Mouse (Mus musculus) lung, postnatal 10 days (tissue): ENCODE measurements around the gene 6030445D17Rik.
A peak's percentile ranks its signal among the peaks of the same experiment; 100 is the strongest.

Experiments
- DNase-seq: peaks from one replicate; pipeline ENCODE4 v3.0.0; 2021

6030445D17Rik gene

DNA sequence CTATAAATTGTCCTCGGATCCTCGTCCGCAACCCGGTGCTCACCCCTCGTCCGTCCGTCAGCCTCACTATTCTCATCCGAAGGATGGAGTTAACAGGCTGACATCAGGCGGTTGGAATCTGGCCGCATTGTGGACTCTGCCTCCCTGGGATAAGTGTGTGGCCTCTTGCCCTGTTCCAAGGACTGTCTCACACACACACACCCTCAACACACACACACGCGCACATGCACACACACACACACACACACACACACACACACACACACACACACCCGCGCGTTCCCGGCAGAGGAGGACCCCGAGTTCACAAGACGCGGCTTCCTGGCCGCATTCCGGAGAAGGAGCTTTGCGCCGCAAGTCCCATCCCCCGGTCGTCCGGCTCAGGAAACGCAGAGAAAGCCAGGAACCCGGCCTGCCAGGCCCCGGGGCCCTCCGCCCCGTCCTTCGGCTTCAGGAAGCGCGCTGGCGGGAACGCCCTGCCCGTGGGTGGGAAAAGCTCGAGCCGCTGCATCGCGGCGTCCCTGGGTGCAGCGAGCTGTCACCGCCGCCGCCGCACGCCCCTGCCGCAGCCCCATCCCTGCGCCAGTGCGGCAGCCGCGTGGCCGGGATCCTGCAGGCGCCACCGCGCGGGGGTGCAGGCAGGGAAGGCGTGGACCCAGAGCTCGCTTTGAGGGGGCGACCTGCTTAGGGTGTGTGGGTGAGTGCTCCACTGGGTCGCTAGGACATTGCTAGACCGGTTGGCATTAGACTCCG is at the start of gene 6030445D17Rik:
6030445D17Rik (plus strand) TSS at position 165 of the 753 bp plus-strand sequence.
- DNase-seq, result peak; percentile 92

- DNase-seq, result no peak
Observed at GRCm38 (mm10) chr4:136415477-136415876, 46.6 kb upstream of the 6030445D17Rik start.

- no peak for DNase-seq
Observed at GRCm38 (mm10) chr4:136418962-136419361, 43.1 kb upstream of the 6030445D17Rik start.

DNA sequence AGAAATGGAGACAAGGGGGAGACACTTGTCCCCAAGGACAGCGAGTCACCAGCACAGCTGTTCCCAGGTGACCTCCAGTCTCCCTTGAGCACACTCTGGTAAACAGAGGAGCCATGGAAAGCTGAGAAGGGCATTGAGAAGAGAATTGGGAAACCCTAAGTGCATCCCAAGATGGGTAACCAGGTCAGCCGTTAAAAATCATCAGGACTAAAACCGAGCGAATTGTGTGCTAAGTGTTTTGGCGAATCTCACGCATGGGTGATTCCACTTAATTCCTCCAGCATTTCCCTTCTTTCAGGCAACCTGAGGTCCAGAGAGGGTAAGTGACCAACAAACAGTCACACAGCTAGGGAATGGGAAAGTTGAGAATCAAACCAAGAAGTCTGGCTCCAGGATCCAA is 42.7 kb upstream of the 6030445D17Rik start:
- no peak for DNase-seq

GRCm38 (mm10) chr4:136423224-136423623 is 38.8 kb upstream of the 6030445D17Rik start, which contains the start of gene Htr1d:
Gene Htr1d, plus strand, starts transcription at chr4:136423524.
- no peak for DNase-seq

DNA sequence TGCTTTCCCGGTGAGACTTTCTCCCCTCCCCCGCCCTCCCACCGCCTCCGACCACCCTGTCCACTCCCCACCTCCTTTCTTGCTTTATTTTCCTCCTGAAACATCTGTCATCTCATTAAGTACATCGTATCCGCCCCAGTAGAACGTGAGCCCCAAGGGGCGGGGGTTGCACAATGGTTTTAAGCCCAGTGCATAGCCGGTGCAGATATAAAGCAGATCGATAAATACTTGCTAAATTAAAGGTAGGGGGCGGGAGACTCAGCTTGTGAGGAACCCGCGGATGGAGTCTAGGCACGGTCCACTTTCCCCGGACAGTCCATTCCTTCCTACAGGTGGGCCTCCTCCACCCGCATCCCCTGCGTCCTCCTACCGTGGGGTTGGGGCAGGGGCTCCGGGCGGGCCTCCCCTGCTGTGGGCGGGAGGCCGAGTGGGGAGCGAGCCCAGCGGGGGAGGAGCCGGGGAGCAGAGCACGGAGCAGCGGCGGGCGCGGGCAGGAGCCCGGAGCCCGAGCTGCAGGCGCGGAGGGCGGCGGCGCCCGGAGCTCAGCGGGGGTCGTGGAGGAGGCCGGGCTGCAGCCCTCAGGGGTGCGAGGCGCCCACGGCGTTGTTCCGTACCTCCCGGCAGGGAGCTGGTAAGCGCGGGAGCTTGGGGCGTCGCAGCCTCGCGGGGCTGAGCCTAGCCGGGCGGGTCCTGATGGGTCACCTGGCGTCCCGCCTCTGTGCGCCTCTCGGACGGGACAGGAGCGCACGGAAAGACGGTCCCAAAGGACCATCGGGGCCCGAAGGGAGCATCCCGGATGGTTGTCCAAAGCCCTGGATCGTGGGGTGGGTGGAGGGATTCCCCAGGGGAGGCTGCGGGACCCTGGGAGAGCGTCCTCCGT is 37.7 kb upstream of the 6030445D17Rik start:
- DNase-seq, result no peak

DNA sequence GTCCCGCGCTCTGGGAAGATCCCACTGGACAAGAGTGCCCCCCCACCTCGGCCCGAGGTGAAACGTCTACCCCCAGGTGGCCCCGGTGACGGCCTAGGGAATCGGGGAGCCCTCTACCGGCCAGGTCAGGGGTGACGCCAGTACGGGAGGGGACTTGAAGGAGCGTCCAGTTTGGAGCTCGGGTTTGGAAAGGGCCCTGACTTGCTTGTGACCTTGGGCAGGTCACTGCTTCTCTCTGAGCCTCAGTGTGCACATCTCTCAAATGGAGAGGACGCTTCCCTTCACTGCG is 37.1 kb upstream of the 6030445D17Rik start:
- peak; percentile 40 for DNase-seq

GRCm38 (mm10) chr4:136430609-136431375 is 31.3 kb upstream of the 6030445D17Rik start:
- DNase-seq, result no peak

DNA sequence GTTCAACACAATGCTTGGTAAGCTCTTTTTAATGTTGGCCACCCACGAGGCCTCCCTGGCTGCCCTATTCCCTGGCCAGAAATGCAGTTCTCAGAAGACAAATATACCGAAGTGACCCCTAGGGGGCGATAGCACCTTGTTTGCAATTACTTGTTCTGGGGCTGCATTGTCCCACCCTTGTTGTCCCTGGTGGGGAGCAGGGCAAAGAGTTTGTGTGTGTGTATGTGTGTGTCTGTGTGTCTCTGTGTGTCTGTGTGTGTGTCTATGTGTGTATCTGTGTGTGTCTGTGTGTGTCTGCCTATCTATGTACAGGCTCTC is 30.7 kb upstream of the 6030445D17Rik start:
- DNase-seq, result peak; percentile 81

GRCm38 (mm10) chr4:136434029-136434428 is 28.0 kb upstream of the 6030445D17Rik start:
- no peak for DNase-seq

- no peak for DNase-seq
Observed at GRCm38 (mm10) chr4:136439106-136439505, 22.9 kb upstream of the 6030445D17Rik start.

- DNase-seq, result no peak
Observed at GRCm38 (mm10) chr4:136441354-136442043, 20.6 kb upstream of the 6030445D17Rik start.

DNA sequence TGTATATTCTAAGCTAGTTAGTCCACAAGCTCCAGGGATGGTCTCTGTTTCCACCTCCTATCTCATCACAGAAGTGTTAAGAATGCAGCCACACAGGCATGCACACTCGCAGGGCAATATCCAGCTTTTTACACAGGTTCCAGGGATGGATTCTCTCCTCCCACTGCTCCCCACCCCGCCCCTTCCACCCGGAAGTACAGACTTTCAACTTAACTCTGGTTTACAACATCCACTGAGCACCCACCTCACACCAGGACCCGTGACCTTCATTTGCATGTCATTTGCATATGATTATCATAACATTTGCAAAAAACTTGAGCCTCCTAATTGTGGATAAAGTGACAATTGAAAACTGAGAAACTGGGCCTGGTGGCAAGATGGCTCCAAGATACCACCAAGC is 17.5 kb upstream of the 6030445D17Rik start:
- DNase-seq, result no peak

DNA sequence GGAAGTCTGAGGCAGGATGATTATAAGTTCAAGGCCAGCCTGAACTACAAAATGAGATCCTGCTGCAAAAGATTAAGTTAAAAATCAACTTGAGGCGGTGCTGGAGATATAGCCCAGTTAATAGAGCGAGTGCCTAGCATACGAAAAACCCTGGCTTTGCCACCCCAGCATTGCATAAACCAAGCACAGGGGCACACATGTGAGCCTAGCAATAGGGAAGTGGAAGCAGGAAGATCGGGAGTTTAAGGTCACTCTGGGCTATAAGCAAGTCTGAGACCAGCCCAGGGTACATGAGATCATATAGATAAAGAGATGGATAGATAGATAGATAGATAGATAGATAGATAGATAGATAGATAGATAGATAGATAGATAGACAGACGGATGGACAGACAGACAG is 12.3 kb upstream of the 6030445D17Rik start:
- no peak for DNase-seq

DNA sequence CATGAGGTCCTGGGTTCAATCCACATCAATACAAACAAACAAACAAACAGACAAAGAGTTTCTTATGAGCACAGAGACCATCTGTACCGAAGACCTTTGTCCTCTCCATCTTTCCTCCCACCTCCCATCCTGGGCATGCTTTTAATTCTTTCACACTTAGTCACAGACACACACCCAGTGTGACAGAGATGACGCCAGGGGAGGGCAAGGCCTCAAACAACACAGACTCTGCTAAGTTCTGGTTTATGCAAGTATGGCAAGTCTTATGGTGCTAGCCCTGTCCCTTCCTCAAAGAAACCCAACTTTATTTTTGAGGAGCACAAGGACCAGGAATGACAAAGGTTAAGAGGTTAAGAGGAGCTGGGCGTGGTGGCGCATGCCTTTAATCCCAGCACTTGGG is 11.8 kb upstream of the 6030445D17Rik start:
- no peak for DNase-seq

DNA sequence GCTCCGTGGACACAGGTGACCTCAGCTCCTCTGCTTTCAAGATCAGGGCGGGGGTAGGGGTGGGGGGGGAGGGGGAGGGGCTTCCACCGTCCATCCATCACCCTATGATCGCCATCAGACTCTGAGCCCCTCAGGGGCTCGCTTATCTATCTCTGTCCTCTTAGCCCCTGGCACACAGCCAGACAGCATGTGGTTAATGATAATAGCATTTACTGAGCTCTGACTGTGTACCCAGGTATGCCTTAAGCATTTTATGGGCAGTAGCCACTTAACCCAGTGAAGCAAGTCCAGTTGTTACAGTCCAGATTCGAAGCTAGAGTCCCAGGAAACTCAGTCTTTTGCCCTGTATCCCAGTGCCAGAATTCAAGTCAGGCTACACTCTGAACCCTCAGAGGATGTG is 10.5 kb upstream of the 6030445D17Rik start:
- DNase-seq, result no peak

DNA sequence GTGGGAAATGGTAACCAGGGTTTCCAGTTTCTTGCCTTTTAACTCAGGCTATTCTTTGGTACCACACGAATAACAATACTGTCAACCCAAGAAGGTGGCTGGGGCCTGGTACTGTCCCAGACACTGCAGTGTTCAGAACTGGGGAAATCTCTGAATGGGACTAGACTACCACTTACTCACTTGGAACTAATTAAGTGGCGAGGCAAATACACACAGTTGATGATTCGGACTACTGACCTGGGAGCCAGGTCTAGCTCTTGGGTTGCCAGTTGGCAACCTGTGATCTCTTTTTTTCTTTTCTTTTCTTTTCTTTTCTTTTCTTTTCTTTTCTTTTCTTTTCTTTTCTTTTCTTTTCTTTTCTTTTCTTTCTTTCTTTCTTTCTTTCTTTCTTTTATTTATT is 9.8 kb upstream of the 6030445D17Rik start:
- no peak for DNase-seq

DNA sequence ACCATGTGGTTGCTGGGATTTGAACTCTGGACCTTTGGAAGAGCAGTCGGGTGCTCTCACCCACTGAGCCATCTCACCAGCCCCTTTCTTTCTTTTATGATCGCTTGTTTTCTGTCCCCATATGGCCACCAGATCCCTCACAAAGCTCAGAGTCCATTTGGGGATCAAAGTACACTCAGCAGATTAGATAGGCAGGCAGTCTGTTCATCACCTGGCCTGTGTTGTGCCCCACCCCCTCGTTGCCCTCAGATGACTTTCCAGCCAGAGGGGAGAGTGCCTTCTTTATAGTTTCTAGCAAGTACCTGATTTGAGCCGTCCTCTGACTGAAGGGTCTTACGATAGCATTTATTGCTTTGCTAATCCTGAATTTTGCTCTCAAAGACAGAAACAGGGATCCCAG is 9.3 kb upstream of the 6030445D17Rik start:
- DNase-seq, result no peak

GRCm38 (mm10) chr4:136454850-136455260 is 7.2 kb upstream of the 6030445D17Rik start:
- peak; percentile 91 for DNase-seq

DNA sequence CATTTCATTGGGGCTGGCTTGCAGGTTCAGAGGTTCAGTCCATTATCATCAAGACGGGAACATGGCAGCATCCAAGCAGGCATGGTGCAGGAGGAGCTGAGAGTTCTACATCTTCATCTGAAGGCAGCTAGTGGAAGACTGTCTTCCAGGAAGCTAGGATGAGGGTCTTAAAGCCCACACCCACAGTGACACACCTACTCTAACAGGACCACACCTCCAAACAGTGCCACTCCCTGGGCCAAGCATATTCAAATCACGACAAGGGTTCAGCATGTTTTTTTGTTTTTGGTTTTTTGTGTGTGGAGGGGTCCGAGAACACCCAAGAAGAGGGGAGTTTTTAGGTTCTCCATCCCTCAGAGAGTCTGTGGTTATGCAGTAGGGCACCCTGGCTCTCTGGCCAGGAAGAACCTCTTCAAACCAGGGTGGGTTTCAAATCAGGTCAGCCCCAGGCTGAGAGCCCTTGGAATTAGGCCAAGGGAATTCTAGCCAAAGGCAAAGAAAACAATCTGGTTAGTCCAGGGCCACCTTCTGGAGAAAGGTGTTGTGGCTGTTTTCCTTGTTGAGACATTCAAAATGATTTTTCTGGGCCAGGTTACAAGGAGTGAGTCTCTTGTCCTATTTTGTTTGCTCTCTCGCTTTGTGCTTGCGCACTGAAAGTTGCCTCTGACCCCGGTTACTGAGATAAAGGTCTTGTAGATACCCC is 5.4 kb upstream of the 6030445D17Rik start:
- no peak for DNase-seq

GRCm38 (mm10) chr4:136458276-136458675 is 3.8 kb upstream of the 6030445D17Rik start:
- DNase-seq, result no peak

GRCm38 (mm10) chr4:136459210-136459609 is 2.8 kb upstream of the 6030445D17Rik start:
- no peak for DNase-seq
